Mouse (Mus musculus) testis, postnatal 10 days (tissue): Measurements from ENCODE around the gene Abcg4.
A peak's percentile ranks its signal among the peaks of the same experiment; 100 is the strongest.
"Not testable (repeated sequence)": the region's sequence is repeated elsewhere in the genome, so short reads cannot be mapped to it uniquely, and the experiment has no call there.

Source experiments
- DNase-seq: peaks from one replicate; pipeline ENCODE4 v3.0.0; 2021; ENCODE audit warnings: low spot score

Abcg4 gene

DNA sequence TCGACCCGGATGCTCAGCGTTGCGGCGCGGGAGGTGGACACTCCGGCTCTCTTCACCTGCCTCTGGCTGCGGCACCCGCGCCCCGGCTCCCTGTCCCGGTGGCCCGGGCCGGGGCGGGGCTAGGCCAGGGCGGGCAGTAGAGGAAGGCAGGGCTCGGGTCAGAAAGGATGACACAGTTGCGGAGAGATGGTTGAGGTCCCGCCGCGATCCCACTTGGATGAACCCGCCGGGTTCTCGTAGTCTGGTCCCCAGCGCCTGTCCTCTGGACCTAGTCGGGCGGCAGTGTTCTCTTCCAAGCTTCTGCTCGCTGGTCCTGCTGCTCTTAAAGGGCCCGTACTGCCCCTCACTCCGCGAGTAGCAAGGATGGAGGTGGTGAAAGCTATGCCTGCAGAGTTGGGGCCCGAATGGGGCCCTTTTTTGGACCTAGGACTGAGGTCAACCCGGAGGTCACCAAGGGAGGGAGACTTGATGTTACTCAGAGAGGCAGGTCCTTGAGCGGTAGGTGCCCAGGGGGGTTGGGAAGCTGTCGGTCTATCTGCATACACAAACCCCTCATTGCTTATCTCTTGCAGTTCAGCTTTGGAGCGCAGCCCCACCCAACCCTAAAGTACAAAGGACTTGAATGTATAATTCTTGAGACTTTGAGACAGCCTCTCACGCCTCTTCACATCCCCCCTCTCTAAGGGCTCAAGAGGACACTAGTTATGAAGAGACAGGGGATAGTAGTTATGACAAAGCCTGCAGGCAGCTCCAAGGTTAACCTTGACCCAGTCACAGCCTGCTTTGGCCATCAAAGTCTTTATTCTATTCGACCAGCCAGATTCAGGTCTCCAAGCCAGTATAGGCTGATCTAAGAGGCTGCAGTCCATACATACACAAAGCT lies at the start of gene Abcg4:
Gene Abcg4, minus strand, starts transcription at position 540 of the 883 bp plus-strand sequence.
- DNase-seq = peak; percentile 58

DNA sequence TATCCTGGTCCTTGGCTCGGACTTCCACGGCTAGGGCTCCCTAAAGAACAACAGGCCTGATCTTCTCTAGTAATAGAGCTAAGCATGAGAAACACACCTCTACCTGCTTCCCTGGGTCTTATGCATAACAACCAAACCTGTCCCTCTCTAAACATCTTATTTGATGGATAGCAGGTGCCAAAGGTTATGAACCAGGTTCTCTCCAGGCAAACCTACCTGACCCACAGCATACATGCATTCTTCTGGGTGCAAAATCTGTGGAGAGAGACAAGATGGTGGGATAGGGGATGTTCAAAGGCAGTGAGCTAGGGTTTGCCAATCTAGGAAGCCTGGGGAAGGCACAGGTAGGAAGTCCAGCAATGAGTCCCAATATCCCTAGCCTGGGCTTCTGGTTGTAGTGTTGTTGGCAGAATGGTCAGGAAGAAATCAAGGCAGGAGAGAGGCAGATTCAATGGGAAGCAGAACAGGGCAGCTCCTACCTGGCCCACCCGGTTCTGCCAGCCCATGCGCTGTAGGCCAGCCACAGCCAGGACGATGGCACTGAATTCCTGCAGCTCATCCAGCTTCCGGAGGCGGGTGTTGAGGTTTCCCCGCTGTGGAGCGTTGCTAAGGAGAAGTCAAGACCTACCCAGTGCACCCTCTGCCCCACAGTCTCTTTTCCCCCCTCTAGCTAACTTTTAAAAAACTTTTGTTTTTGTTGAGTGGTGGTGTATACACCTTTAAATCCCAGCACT lies 49.2 kb upstream of the Abcg4 start:
- DNase-seq = no peak

DNA sequence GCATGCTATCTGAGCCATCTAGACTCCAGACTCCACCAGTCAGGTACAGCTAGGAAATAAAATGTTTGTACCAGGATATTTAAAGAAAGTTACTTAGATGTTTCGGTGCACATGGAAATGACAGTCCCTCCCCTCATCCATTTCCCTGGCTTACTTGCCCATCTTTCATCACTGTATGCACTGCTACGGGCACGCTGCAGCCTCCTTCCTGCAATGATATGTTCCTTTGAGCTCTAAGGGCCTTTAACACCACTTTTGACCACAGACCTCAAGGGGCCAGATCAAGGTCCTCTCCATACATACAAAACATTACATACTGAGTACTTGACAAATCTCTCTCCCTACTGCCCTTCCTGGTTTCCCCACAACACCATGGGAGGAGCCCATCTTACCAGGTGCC lies 48.5 kb upstream of the Abcg4 start:
- DNase-seq = no peak

DNA sequence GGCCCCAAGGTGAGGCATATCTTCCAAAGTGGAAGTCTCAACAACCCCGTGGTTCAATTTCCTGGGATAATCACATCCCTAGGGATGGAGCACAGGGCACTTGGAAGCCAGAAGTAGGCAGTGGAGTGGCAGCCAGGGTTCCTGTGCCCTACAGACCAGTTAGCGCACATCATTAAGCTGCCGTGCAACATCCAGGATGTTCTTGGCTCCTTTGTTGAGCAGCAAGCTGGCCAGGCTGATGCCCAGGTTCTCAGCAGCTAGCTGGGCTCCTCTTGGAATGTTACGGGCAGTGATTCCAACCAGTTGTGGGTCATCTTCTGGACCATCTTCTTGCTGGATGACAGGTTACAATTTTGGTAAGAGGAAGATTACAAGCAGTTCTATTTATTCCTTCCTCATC lies 48.1 kb upstream of the Abcg4 start:
- DNase-seq = not testable (repeated sequence)

DNA sequence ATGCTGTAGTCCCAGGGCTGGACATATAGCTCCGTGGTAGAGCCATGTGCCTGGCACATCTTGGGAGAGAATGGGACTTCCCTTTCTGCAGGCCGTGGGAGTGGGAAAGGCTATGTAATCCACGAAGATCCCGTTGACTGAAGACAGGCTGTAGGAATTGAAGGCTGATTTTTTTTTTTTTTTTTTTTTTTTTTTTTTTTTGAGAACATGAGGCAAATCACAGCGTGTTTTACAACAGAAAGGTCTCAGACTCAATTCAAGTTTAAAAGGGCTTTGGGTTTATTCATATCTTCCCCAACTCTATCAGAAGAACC lies 47.6 kb upstream of the Abcg4 start:
- no peak for DNase-seq

DNA sequence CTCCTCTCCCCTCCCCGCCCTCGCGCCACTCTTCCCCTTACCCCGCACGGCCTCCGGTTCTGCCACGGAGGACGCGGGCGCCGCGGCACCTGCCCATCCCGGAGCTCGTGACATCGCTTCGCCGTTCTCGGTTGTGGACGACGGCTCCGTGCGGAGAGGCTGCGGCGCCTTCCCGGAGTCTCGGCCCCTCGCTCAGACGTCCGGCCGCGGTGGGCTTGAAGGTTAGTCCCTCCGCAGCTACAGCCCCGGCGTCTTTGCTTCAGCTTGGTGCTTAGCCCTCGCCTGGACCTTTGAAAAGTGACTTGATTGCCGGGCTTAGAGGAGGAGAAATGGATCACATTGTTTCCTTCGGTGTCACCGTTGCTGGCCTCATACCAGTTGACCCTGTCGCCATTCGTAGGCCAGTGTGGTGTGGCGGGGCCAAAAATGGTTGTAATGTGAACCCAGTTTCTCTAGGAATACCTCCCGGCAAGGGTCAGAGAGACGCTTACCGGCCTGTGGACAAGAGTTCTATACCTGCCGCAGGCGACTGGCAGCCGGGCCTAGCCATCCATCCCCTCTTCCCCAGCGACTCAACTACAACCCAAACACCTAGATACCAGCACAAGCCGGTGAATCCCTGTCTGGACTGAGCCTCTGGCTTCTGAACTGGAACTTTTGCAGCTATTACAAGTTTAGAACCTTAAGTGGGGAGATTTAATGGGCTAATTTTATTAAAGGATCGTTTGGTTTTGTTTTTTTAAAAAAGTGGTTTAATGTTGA lies 47.1 kb upstream of the Abcg4 start:
- peak; percentile 74 for DNase-seq

DNA sequence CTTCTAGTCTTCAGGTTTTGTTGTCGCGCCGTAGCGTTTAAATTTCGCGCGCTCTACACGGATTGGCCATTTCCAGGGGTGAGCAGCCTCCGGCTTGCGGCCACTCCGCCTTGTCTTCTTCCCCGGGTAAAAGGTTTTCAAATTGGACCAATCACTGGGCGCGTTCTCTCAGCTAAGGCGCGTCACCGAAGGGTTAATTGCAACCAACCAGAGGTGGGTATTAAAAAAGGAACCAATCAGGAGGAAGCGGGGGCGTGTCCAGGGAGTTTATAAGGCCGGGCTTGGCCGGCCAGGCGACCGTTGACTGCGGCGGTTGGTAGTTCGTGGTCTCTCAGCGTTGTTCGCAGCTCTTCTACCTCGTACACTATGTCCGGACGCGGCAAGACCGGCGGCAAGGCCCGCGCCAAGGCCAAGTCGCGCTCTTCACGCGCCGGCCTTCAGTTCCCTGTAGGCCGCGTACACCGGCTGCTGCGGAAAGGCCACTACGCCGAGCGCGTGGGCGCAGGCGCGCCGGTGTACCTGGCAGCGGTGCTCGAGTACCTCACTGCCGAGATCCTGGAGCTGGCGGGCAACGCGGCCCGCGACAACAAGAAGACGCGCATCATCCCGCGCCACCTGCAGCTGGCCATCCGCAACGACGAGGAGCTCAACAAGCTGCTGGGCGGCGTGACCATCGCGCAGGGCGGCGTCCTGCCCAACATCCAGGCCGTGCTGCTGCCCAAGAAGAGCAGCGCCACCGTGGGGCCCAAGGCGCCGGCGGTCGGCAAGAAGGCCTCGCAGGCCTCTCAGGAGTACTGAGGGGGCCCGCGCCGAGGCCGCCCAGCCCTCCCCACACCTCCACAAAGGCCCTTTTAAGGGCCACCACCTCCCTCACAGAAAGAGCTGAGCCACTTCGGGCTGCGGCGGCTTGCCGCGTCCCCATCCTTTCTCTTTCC lies 46.2 kb upstream of the Abcg4 start, which contains the start of gene H2afx:
Gene H2afx, plus strand, starts transcription at position 299 of the 935 bp plus-strand sequence.
- peak; percentile 98 for DNase-seq

DNA sequence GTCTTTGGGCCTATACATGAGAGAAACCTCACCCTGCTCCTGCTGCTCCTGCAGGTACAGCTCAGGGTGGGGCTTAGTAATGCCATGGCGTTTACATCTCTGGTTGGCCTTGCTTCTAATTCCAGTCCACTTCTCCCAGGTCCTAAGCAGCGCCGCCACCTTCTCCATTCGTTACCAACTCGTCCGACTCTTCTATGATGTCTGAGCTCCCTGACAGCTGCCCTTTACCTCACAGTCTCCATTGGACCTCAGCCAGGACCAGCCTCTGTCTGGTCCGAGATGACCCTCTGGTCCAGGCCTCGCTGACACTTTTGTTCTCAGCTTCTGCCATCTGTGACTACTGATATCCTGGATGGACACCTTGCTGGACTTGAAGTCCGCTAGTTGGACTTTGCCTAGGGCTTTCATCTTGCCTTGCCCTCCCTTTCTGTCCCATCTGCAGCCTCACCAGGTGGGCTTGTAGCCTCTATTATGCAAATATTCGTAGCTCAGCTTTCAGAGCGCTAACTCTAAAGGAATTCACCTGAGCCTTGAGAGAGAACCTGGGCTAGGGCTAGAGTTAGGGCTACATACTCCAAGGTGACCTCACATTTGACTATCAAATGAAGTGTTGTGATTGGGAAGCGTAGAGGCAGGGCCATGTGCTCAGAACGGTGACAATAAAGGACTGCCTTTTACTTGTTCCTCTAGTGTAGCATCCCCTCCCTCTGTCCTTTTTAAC lies 44.7 kb upstream of the Abcg4 start:
- DNase-seq = no peak

DNA sequence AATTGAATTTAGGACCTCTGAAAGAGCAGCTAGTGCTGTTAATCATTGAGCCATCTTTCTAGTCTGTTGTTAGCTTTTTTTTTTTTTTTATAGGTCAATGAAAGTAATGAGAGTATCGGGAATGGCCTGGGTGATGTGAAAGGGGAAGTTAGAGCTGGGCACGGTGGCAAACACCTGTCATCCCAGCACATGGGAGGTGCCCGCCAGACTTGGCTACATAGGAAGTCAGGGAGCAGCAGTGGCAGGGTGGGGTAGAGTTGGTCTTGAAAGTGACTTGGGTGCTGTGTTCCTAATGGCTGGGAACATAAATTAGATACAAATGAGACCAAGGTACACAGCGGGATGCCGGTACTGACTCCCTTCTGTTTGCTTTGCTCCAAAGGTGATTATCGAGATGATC lies 42.3 kb upstream of the Abcg4 start:
- DNase-seq = no peak

DNA sequence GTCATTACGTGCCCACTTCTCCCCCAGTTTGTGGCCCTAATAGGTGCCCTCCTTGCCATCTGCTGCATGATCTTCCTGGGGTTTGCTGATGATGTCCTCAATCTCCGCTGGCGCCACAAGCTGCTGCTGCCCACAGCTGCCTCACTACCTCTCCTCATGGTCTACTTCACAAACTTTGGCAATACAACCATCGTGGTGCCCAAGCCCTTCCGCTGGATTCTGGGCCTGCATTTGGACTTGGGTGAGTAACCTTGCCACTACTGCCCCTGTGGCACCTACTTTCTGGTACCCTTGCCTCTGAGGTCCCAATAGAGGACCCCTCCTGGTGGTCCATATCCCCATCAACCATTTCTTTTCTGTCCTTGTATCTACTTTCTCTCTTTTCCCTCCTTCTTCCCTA lies 39.5 kb upstream of the Abcg4 start:
- DNase-seq = no peak

DNA sequence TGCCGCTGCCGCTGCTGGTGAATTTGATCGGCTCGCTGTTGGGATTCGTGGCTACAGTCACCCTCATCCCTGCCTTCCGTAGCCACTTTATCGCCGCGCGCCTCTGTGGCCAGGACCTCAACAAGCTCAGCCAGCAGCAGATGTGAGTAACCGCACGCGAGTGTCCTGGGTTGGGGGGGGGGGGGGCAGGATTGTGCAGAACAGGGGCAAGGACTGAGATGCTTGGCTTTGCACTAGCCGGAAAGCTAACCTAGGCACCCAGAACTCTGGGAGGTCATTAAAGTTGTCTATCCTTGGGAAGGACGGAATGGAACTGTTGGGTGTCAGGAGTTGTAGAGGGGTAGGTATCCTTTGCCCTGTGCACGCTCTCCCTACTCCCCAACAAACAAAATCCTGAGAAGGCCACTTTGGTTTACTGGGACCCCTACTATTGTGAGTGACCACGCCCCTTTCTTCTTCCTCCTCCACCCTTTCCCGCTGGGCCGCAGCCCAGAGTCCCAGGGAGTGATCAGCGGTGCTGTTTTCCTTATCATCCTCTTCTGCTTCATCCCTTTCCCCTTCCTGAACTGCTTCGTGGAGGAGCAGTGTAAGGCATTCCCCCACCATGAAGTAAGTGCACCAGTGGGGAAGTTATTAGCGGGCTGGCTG lies 38.8 kb upstream of the Abcg4 start:
- no peak for DNase-seq

DNA sequence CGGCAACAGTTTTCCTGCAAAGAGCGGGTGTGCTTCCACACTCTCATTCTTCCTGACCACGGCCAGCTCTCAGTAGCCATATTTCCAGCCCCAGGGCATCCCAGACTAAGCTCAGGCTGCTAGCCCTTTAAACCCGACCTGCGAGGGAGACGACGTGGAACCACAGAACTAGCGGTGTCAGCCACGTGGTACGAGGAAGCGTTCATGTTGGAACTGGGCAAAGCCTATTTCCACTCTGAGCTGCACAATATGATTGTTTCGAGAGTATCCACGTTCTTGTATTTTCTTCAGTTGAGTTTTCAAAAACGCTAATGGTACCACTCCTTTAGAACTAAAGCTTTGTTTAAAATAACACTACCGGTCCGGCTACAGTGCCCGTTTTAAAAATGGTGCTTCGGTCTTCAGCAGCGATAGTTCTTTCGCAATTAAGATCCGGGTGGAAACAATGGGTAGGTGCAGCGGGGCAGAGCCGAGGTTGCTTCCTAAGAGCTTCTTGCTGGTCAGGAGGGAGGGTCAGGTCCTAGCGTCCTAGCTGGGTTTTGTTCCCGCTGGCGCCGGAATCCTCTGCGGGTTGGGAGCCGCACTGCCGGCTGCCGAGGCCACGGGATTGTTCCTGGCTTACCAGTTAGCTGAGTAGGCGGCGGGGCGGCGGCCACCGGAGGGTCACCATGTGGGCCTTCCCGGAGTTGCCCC lies 38.1 kb upstream of the Abcg4 start:
- peak; percentile 77 for DNase-seq

DNA sequence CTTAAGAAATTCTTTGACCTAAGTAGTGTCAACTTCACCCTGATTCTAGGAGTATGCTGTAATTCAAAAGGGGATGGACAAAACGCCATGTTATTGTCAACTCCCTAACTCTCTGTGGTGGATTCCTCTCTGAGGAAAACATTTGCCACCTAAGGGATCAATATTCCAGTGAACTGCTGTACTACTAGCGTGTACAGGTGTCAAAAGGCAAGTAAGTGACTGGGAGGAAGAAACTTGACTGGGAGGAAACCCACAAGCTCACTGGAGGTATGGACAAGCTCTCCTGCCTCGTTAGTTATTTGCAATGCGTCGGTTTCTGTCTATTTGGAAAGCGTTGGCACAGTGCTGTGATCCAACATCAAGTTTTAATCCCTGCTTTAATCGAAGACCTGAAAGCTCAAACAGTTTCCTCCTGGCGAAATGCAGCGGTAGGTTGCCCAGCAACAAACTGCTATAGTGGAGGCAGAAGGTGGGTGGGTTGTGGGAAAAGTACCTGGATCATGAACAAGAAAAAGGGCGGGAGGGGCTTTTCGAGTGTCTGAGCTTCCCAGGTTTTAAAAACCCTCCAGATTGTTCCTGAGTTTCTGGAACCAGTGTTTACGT lies 37.5 kb upstream of the Abcg4 start, which contains the start of gene Dpagt1:
Gene Dpagt1, plus strand, starts transcription at position 252 of the 603 bp plus-strand sequence.
- DNase-seq = no peak

DNA sequence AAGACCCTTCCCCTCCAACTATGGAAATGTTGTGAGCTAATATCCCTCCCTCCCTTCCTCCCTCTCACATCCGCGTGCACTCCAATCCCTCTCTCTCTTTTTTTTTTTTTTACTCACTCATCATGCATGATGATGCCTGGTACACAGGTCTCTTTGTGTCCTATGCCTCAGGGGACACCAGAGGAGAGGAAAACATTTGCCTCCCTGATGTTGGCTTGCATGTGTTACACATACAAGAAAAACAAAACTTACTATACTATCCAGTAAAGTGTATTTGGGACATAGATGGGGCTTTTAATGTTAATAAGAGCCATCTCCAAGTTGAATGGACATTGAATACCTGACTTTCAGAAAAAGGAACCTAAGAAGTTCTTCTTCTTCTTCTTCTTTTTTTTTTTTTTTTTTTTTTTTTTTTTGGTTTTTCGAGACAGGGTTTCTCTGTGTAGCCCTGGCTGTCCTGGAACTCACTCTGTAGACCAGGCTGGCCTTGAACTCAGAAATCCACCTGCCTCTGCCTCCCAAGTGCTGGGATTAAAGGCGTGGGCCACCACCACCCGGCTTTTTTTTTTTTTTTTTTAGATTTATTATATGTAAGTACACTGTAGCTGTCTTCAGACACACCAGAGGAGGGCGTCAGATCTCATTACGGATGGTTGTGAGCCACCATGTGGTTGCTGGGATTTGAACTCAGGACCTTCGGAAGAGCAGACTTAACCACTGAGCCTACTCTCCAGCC lies 36.8 kb upstream of the Abcg4 start:
- not testable (repeated sequence) for DNase-seq

DNA sequence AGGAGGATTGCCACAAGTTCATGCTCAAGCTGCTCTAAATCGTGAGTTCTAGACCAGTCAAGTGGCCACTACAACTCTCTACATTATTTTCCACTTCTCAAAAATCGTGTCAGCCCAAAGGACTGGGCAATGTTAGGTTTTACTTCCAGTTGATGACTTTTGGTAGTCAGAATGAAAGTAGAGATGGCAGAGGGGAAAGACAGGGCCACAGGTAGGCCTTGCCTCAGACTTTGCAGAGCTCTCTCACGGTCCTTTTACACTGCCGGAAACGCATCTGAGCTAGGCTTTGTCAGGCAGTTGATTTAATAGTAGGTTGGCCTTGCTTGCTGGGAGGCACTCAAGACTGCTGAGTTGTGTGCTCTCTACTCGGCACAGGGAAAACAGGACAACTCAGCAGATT lies 35.7 kb upstream of the Abcg4 start:
- no peak for DNase-seq

DNA sequence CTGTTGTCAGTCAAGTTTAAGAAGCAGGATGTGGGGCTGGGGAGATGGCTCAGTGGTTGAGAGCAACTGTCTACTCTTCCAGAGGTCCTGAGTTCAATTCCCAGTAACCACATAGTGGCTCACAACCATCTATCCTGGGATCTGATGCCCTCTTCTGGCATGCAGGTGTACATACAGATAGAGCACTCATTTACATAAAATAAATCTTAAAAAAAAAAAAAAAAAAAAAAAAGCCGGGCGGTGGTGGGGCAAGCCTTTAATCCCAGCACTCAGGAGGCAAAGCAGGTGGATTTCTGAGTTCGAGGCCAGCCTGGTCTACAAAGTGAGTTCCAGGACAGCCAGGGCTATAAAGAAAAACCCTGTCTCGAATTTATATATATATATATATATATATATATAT lies 35.2 kb upstream of the Abcg4 start:
- DNase-seq = not testable (repeated sequence)

DNA sequence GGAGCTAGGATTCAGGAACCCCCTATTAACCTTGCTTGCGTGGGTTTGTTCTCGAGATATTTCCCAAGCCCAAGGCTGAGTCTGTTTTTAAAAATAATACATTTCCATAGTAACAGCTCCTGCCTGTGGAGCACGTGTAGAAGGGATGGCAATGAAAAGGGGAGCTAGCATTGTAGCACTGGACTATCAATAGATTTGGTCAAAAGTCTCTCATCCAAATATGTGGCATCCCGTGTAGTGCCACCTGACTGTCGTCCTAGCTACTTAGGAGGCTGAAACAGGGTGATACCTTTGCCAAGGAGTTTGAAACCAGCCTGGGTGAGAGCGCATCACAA lies 32.4 kb upstream of the Abcg4 start:
- DNase-seq = no peak
